Mouse (Mus musculus) forebrain, embryonic 14.5 days (tissue): ENCODE data around the gene Gm17783. TPM values are rescaled to one million over a fixed set of nuclear protein-coding genes. Genes with fewer than 3 reads are reported as not detected.
"Not testable (repeated sequence)": the region's sequence is repeated elsewhere in the genome, so short reads cannot be mapped to it uniquely, and the experiment has no call there.

ENCODE experiments used
- ATAC-seq: fragments of 200-750 bp; cut with Nextera tagmentation; 2 replicates; pipeline ENCODE4 v1.8.0; 2017; ENCODE audit warnings: mild to moderate bottlenecking, moderate library complexity
- DNase-seq: peaks from one replicate; pipeline ENCODE4 v3.0.0-alpha.2; 2015; ENCODE audit warnings: low spot score
- H3K27ac ChIP-seq: fragments of 300-500 bp; sonication (generic); 2 replicates; pipeline ENCODE4 v1.5.1; 2014; ENCODE audit warnings: low read depth, mild to moderate bottlenecking, control low read depth, low read length, moderate library complexity
- H3K27me3 ChIP-seq: fragments of 300-500 bp; sonication (generic); replicated peaks from 2 replicates; pipeline ENCODE4 v1.6.1; 2014; ENCODE audit warnings: low read length, control low read depth, mixed read lengths; ENCODE audit not compliant: control insufficient read depth, insufficient read depth
- H3K36me3 ChIP-seq: fragments of 300-500 bp; sonication (generic); 2 replicates; pipeline ENCODE4 v1.6.1; 2014; ENCODE audit warnings: low read length, control low read depth; ENCODE audit not compliant: control insufficient read depth, insufficient read depth
- H3K4me1 ChIP-seq: fragments of 300-500 bp; sonication (generic); 2 replicates; pipeline ENCODE4 v1.6.1; 2014; ENCODE audit warnings: antibody characterized with exemption, low read length, control low read depth; ENCODE audit not compliant: control insufficient read depth, insufficient read depth
- H3K4me2 ChIP-seq: fragments of 300-500 bp; sonication (generic); 2 replicates; pipeline ENCODE4 v1.6.1; 2014; ENCODE audit warnings: mild to moderate bottlenecking, control low read depth, low read length
- H3K4me3 ChIP-seq: fragments of 300-500 bp; sonication (generic); 2 replicates; pipeline ENCODE4 v1.5.1; 2014; ENCODE audit warnings: low read depth, low read length, control low read depth
- H3K9ac ChIP-seq: fragments of 300-500 bp; sonication (generic); 2 replicates; pipeline ENCODE4 v1.6.1; 2014; ENCODE audit warnings: mild to moderate bottlenecking, low read length, control low read depth, moderate library complexity
- H3K9me3 ChIP-seq: fragments of 300-500 bp; sonication (generic); replicated peaks from 2 replicates; pipeline ENCODE4 v1.6.1; 2016; ENCODE audit warnings: low read length, control low read depth, mixed read lengths; ENCODE audit not compliant: control insufficient read depth
- WGBS: fragments of 180-500 bp; shearing (Covaris S2); extraction: QIAGEN DNeasy Blood & Tissue Kit; methylation state at CpG from one replicate; pipeline ENCODE4 v1.1.7; 2014; 5-methylcytosine and 5-hydroxymethylcytosine counted together
- polyA plus RNA-seq: library from polyadenylated mRNA; unstranded; fragments of >200 nt; fragmentation: Nextera tagmentation; extraction: Ambion mirVana; gene quantifications from 2 replicates; pipeline ENCODE4 v1.2.1, GENCODE M21; 2014

Gene Gm17783
- not detected in 2 replicates for polyA plus RNA-seq

DNA sequence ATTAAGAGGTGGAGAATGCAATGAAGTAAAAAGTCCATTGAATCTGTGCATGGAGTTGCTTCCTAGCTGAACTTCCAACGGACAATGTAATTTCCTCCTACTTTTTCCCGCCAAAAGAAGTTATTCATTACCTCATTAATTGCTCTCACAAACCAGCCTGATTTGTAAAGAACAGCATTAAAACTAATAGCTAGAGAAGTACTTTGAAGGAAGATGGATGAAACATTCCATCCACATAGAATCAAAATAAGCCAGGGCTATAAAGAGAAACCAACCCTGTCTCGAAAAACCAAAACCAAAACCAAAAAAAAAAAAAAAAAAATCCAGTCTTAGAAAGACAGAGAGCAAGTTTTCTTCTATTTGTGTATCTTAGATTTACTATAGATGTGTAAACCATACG, at the start of gene Gm17783:
Gene Gm17783 (minus strand): TSS at position 101 of the 400 bp plus-strand sequence.
- no peak within 1 kb of the TSS for H3K27ac ChIP-seq
- no peak within 1 kb of the TSS for H3K4me2 ChIP-seq
- no peak within 1 kb of the TSS for H3K9ac ChIP-seq
- ATAC-seq (no peak), DNase-seq (no peak)
- 78% methylated on average over 4 of the region's 4 CpGs for WGBS
- no peaks in the 10 kb centered on the region for H3K9me3 ChIP-seq
- H3K36me3 ChIP-seq = no peaks in the 10 kb centered on the region
- no peaks in the 10 kb centered on the region for H3K27me3 ChIP-seq
- no peaks in the 10 kb centered on the region for H3K4me1 ChIP-seq
- no peak within 1 kb of the TSS for H3K4me3 ChIP-seq

DNA sequence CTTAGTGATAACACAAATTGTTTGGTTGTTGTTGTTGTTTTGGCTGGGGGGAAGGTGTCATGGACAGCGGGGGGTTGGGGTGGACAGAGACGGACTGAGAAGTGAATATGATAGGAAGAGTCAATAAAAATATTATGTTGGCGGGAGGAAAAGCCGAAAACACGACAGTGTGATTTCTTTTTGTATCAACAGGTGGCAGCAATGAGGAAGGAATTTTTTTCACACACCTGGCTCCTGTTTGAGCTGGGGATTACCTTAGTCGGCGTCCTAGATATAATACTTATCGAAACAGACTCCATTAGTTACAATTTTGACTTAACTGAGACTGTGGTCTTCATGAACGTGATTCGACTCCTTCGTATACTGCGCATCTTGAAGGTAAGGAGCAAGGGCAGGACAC, 48.0 kb upstream of the Gm17783 start:
- H3K36me3 ChIP-seq = no peaks in the 10 kb centered on the region
- no peak overlapping the region for H3K4me3 ChIP-seq
- no peaks in the 10 kb centered on the region for H3K9me3 ChIP-seq
- no peaks in the 10 kb centered on the region for H3K27me3 ChIP-seq
- no peak overlapping the region for H3K9ac ChIP-seq
- ATAC-seq = no peak
- H3K4me2 ChIP-seq = no peak overlapping the region
- no peak for DNase-seq
- no peaks in the 10 kb centered on the region for H3K4me1 ChIP-seq
- no peak overlapping the region for H3K27ac ChIP-seq
- WGBS = 71% methylated on average over 12 of the region's 12 CpGs

DNA sequence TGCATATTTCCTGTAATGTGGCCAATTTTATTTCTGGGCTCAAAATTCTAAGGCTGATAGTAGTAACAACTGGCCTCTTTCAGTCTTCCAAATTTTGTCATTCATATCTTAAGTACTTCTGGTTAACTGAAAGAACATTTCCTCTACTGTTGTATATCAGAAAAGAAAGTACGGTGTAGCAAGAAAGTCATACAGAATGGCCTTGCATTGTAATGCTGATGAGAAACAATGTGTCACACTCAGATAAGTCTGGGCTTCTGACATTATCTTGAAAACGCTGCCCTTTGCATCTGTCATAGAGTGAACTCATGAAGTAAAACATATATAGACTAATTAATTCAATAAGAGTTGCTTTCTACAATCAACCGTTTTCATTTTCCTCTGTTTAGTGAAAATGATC, 40.5 kb upstream of the Gm17783 start:
- H3K27ac ChIP-seq = no peak overlapping the region
- H3K4me1 ChIP-seq = no peaks in the 10 kb centered on the region
- H3K4me2 ChIP-seq = no peak overlapping the region
- no peaks in the 10 kb centered on the region for H3K9me3 ChIP-seq
- H3K4me3 ChIP-seq = no peak overlapping the region
- no peaks in the 10 kb centered on the region for H3K27me3 ChIP-seq
- no peaks in the 10 kb centered on the region for H3K36me3 ChIP-seq
- H3K9ac ChIP-seq = no peak overlapping the region
- DNase-seq (no peak), ATAC-seq (no peak)
- WGBS = 88% methylated on average over 3 of the region's 3 CpGs

DNA sequence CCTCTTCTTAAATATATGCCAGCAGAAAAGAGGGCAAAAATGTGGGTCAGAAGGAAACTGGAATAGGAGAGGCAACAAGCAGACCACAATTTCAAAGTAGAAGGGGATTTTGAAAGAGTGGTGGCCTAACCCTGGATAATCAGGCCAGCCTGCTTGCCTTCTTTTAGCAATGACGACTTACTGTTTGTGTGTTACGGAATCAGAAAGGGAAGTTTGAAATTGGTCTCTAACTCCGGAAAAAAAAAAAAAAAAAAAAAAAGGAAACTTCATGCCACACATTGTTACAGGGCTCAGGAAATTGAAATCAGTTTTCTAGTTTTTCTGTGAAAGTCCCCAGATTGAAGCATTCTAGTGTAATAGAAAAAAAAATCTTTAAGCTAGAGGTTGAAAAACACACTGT, 29.9 kb upstream of the Gm17783 start:
- H3K4me3 ChIP-seq = no peak overlapping the region
- WGBS = 62% methylated on average over 3 of the region's 3 CpGs
- H3K27ac ChIP-seq = no peak overlapping the region
- ATAC-seq = no peak
- DNase-seq = no peak
- no peaks in the 10 kb centered on the region for H3K27me3 ChIP-seq
- H3K4me1 ChIP-seq = no peaks in the 10 kb centered on the region
- H3K4me2 ChIP-seq = no peak overlapping the region
- no peaks in the 10 kb centered on the region for H3K9me3 ChIP-seq
- no peak overlapping the region for H3K9ac ChIP-seq
- no peaks in the 10 kb centered on the region for H3K36me3 ChIP-seq

DNA sequence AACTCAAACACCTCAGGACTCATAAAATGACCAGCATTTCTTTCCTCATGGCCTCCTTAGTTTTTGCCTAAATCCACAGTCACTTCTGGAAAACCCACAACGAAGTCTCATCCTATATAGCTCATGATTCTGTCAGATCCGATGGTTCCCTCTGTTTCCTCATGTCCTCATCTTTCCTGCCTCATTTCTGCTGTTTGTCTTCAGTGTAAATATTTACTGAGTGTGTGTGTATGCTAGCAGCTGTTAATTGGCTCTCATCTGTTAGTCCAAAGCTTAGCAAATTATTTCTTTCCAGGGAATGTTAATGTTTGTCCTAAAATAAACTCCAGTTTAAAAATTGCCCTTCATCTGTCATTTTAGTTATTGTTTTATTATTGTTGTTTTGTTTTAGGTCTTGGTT, 19.7 kb upstream of the Gm17783 start:
- no peak overlapping the region for H3K4me2 ChIP-seq
- H3K4me3 ChIP-seq = no peak overlapping the region
- no peaks in the 10 kb centered on the region for H3K9me3 ChIP-seq
- 78% methylated on average over 2 of the region's 2 CpGs for WGBS
- no peak overlapping the region for H3K9ac ChIP-seq
- no peak for DNase-seq
- H3K36me3 ChIP-seq = no peaks in the 10 kb centered on the region
- H3K27ac ChIP-seq = no peak overlapping the region
- ATAC-seq = no peak
- no peaks in the 10 kb centered on the region for H3K4me1 ChIP-seq
- H3K27me3 ChIP-seq = no peaks in the 10 kb centered on the region

DNA sequence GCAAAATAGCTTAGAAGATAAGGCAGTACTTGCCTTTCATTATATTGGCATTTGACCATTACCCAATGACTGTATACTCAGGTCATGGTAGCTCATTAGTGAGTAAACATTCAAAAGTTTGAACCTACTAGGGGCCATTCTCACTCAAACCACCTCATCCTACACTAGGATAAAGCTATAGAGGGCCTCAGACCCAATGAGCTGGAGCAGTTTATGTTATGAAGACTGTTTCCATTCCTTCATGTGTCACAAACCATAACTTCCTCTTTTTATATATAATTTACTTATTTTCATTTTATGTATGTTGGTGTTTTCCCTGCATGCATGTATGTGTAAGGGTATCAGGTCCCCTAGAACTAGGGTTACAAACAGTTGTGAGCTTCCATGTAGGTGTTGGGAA, 16.1 kb upstream of the Gm17783 start:
- ATAC-seq = no peak
- Histone ChIP-seq H3K4me3 (no peak overlapping the region), H3K4me1 (no peaks in the 10 kb centered on the region), H3K4me2 (no peak overlapping the region), H3K9me3 (no peaks in the 10 kb centered on the region), H3K9ac (no peak overlapping the region), H3K27me3 (no peaks in the 10 kb centered on the region), H3K27ac (no peak overlapping the region), H3K36me3 (no peaks in the 10 kb centered on the region)
- no peak for DNase-seq

DNA sequence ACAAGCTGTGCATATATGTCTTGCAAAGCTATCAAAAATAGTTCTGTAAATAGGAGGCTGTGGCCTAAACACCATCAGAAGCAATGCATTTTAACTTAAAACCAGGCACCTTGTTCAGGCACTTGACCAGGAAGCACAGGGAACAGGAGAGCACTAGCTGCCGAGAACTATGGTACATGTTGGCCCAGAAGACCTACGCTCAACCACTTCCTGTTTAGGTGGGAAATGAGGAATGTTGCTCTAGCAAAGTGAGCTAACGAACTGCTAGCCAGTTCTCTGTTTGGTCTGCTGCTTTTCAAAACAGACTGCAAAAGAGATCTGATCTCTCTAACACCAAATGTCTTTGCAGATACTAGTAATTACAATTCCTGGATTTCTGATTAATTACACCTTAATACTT, 12.5 kb upstream of the Gm17783 start:
- H3K9ac ChIP-seq = no peak overlapping the region

DNA sequence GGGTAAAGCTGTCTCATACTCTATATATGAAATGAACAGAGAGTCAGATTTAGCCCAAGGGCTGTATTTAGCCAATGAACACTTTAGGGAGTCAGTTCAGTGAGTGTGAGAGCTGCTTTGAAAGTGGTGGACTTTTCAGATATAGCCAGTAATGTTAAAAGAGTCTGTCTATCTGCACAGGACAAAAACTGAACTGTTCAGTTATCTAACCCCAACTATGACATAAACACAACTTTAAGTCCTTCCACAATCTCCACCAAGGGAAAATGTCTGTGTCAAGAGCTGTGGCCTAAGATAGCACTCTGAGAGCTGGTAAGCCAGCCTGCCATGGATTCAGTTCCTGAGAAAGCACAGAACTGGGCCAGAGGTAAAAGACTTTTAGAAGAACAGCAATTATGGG, 10.3 kb upstream of the Gm17783 start:
- Histone ChIP-seq H3K9ac (no peak overlapping the region), H3K27ac (no peak overlapping the region), H3K4me2 (no peak overlapping the region), H3K4me1 (no peaks in the 10 kb centered on the region), H3K27me3 (no peaks in the 10 kb centered on the region), H3K9me3 (no peaks in the 10 kb centered on the region), H3K4me3 (no peak overlapping the region), H3K36me3 (no peaks in the 10 kb centered on the region)
- no peak for DNase-seq
- ATAC-seq = no peak

More for the DNA sequence above, 12.5 kb upstream of the Gm17783 start:
- Histone ChIP-seq H3K27me3 (no peaks in the 10 kb centered on the region), H3K36me3 (no peaks in the 10 kb centered on the region), H3K9me3 (no peaks in the 10 kb centered on the region), H3K4me1 (no peaks in the 10 kb centered on the region), H3K4me2 (no peak overlapping the region), H3K27ac (no peak overlapping the region), H3K4me3 (no peak overlapping the region)
- WGBS = 83% methylated on average over 3 of the region's 3 CpGs
- no peak for ATAC-seq
- DNase-seq = no peak

DNA sequence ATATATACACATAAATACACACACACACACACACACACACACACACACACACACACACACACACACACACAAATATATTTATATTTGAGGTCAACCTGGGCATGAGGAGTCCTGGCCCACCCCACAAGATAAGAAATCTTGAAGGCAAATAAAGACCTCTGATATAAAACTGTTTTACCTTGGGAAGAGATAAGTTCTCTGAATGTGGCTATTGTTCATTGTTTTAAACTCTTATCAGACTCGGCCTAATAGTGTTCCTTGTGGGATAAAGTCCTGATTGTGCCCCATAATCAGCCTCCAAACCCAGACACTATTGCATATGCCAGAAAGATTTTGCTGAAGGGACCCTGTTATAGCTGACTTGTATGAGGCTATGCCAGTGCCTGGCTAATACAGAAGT, 6.5 kb upstream of the Gm17783 start:
- H3K4me2 ChIP-seq, DNase-seq, H3K4me1 ChIP-seq, H3K27me3 ChIP-seq, H3K36me3 ChIP-seq, H3K9me3 ChIP-seq, H3K27ac ChIP-seq, ATAC-seq, H3K9ac ChIP-seq, H3K4me3 ChIP-seq: not testable (repeated sequence)
- 82% methylated on average over 1 of the region's 1 CpGs for WGBS

DNA sequence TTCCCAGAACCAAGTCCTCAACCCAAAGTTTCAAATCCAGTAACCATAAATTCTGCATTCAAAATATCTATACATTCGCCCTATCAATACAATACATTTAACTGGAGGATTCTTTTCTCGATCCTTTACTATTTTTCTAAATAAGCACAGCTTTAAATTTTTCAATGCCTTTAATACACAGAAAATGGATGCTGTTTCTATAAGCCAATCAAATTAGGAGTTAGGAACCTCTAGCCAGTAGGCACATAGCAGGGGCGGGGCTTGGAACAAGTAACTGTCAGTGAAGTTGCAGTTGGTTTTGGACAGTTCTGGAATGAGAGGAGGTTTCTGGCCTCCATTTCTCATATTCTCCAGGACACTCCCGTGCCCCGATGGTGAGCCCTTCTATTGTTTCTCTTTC, 3.2 kb upstream of the Gm17783 start, which contains the start of gene Slc9c1:
Gene Slc9c1 (plus strand): TSS at position 301 of the 400 bp plus-strand sequence.
- H3K4me3 ChIP-seq = no peak within 1 kb of the TSS
- H3K27me3 ChIP-seq = no peaks in the 10 kb centered on the region
- ATAC-seq (no peak), DNase-seq (no peak)
- no peaks in the 10 kb centered on the region for H3K36me3 ChIP-seq
- no peak within 1 kb of the TSS for H3K27ac ChIP-seq
- H3K4me1 ChIP-seq = no peaks in the 10 kb centered on the region
- WGBS = 91% methylated on average over 5 of the region's 5 CpGs
- no peak within 1 kb of the TSS for H3K4me2 ChIP-seq
- H3K9ac ChIP-seq = no peak within 1 kb of the TSS
- H3K9me3 ChIP-seq = no peaks in the 10 kb centered on the region
